Mouse (Mus musculus): ENCODE data around the gene Midn. TPM values are rescaled to one million over a fixed set of nuclear protein-coding genes. Genes with fewer than 3 reads are reported as not detected.

Midn gene
- polyA plus RNA-seq, 1 experiment from 2014 or later, result 25.9 TPM

DNA sequence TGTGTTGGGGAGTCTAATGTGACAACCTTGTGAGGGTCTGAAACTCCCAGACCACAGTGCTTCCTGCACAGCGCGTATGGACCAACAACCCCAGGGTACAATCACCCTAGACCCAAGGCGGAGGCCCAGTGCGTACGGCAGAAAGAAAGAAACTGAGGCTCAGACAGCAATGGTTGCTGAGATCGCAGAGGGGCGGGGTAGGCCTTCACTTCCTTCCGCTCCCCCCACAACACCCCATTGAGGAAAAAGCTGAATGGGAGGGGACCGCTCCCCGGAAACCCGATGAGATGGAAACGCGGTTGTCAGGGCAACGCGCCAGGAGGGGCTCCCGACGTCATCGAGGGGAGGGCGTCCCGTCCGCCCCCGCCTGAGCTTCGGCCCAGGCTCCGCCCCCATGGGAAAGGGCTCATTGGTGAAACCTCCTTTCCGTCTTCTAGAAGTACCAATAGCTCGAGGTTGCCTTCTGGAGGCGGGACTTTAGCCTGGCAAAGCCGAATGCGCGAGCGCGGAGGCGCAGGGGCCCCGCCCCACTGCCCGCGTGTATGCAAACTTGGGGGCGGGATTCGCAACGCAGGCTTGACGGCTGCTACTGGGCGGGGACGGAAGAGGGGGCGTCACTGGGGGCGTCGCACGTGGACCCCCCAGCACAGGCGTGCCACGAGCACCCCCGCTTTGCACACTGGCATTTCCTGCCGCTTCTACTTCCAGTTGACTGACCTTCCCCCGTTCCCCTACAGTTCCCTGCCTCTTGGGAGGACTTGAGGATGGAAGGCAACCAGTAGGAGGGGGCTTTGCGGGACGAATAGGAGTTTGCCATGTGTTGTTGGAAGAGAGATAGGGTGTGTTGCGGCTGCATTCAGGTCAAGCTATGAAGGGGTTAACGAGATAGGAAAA is 11.7 kb downstream of the Midn start:
- Histone ChIP-seq H3K4me2 (peak overlapping the region; percentile 86), H3K9me3 (replicated peaks) (no peaks in the 10 kb centered on the region), H3K27me3 (replicated peaks) (no peaks in the 10 kb centered on the region), H3K36me3 (peaks cover 31% of the 10 kb centered on the region), H3K4me3 (peak overlapping the region; percentile 41), H3K9ac (peak overlapping the region; percentile 78), H3K4me1 (replicated peaks) (peaks cover 94% of the 10 kb centered on the region), H3K27ac (ENCODE audit: poor library complexity, severe bottlenecking) (peak overlapping the region; percentile 97)
- ATAC-seq (ENCODE audit: insufficient number of reproducible peaks, low FRiP score), result peak; percentile 83
- under 1% methylated on average over 55 of the region's 55 CpGs for WGBS

- WGBS, result under 1% methylated on average over 33 of the region's 33 CpGs
- 0 out of 2 replicates have a peak, but pooled peaks have one; percentile 6 for ATAC-seq (ENCODE audit: insufficient number of reproducible peaks, low FRiP score)
- peak overlapping the region; percentile 97 for H3K27ac ChIP-seq (ENCODE audit: poor library complexity, severe bottlenecking)
- no peaks in the 10 kb centered on the region for H3K27me3 ChIP-seq (replicated peaks)
- peak overlapping the region; percentile 41 for H3K4me3 ChIP-seq
- H3K9ac ChIP-seq, result peak overlapping the region; percentile 78
- peak overlapping the region; percentile 86 for H3K4me2 ChIP-seq
- H3K36me3 ChIP-seq, result peaks cover 22% of the 10 kb centered on the region
- peaks cover 92% of the 10 kb centered on the region for H3K4me1 ChIP-seq (replicated peaks)
- no peaks in the 10 kb centered on the region for H3K9me3 ChIP-seq (replicated peaks)
Measured at GRCm38 (mm10) chr10:80160455-80161371, 12.6 kb downstream of the Midn start.

DNA sequence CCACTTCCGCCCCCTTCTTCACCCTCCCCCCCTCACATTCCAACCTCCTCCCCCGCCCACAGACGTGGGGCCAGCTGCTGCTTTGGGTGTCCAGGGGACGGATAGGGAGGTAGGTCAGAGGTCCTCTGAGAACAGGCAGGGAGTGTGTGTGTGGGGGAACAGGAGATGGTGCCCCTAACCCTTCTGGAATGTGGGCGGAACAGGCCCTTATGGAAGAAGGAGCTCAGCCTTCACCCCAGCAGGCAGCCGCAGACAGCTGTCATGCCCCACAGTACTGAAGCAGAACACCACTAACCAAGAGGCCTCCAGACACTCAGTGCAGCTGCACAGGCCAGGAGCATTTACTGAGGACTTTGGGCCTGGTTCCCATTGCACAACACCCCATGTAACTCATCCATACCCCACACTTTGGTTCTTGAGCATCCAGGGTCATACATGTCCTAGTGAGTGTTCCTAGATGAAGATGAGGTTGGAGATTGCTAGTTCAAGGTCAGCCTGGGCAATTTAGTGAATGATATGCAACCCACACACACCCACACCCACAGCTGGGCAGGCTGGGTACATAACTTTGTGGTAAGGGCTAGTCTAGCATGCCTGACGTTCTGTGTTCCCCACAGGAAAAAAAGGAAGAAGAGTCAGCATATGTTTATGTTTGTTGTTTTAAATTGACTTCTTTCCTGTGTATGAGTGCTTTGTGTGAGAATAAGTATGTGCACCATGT is 13.6 kb downstream of the Midn start:
- H3K27ac ChIP-seq (ENCODE audit: poor library complexity, severe bottlenecking), result peak overlapping the region; percentile 97
- peak overlapping the region; percentile 86 for H3K4me2 ChIP-seq
- H3K9me3 ChIP-seq (replicated peaks), result no peaks in the 10 kb centered on the region
- ATAC-seq (ENCODE audit: insufficient number of reproducible peaks, low FRiP score), result no peak
- H3K9ac ChIP-seq, result peak overlapping the region; percentile 78
- 14% methylated on average over 6 of the region's 7 CpGs for WGBS
- H3K4me1 ChIP-seq (replicated peaks), result peaks cover 91% of the 10 kb centered on the region
- H3K27me3 ChIP-seq (replicated peaks), result no peaks in the 10 kb centered on the region
- peak overlapping the region; percentile 41 for H3K4me3 ChIP-seq
- peaks cover 12% of the 10 kb centered on the region for H3K36me3 ChIP-seq

GRCm38 (mm10) chr10:80162243-80162608 is 14.2 kb downstream of the Midn start:
- no peak for ATAC-seq (ENCODE audit: insufficient number of reproducible peaks, low FRiP score)
- Histone ChIP-seq H3K4me2 (no peak overlapping the region), H3K9me3 (replicated peaks) (no peaks in the 10 kb centered on the region), H3K4me3 (no peak overlapping the region), H3K27ac (ENCODE audit: poor library complexity, severe bottlenecking) (peak overlapping the region; percentile 97), H3K27me3 (replicated peaks) (no peaks in the 10 kb centered on the region), H3K4me1 (replicated peaks) (peaks cover 90% of the 10 kb centered on the region), H3K9ac (peak overlapping the region; percentile 78), H3K36me3 (peaks cover 7% of the 10 kb centered on the region)
- WGBS, result 76% methylated on average over 3 of the region's 3 CpGs

DNA sequence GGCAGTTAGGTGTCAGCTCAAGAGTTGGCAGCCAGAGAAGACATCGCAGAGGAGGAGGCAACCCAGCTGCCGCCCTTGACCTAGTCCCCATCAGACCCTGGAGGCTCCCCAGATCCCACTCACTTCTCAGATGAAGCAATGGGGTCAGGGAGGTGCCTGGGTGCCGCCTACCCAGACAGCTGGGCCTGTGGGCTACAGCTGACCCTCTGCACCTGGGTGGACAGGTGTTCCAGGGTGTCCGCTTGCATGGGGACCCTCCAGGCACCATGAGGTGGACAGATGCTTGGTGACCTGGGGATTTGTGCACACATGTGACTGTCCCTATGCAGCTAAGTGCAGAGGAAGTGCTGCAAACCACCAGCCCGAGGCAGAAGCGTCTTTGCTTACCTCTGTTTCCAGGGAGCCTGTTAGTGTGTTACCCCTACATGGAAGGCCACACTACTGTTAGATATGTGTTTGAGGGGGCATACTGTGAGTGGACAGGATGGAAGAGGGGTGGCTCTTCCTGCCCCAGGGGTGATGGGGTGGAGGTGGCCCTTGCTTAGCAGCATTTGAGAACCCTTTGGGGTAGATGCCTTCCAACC is 14.7 kb downstream of the Midn start:
- no peak overlapping the region for H3K4me3 ChIP-seq
- H3K9me3 ChIP-seq (replicated peaks), result no peaks in the 10 kb centered on the region
- no peaks in the 10 kb centered on the region for H3K27me3 ChIP-seq (replicated peaks)
- WGBS, result 74% methylated on average over 6 of the region's 6 CpGs
- H3K4me1 ChIP-seq (replicated peaks), result peaks cover 85% of the 10 kb centered on the region
- peak overlapping the region; percentile 78 for H3K9ac ChIP-seq
- H3K27ac ChIP-seq (ENCODE audit: poor library complexity, severe bottlenecking), result peak overlapping the region; percentile 97
- no peak for ATAC-seq (ENCODE audit: insufficient number of reproducible peaks, low FRiP score)
- H3K4me2 ChIP-seq, result no peak overlapping the region
- 0 out of 2 replicates have a peak, but pooled peaks cover 2% of the 10 kb centered on the region for H3K36me3 ChIP-seq

- Histone ChIP-seq H3K27ac (ENCODE audit: poor library complexity, severe bottlenecking) (peak overlapping the region; percentile 97), H3K27me3 (replicated peaks) (no peaks in the 10 kb centered on the region), H3K4me1 (replicated peaks) (peaks cover 79% of the 10 kb centered on the region), H3K9ac (peak overlapping the region; percentile 62), H3K9me3 (replicated peaks) (no peaks in the 10 kb centered on the region), H3K36me3 (0 out of 2 replicates have a peak, but pooled peaks cover under 1% of the 10 kb centered on the region), H3K4me3 (no peak overlapping the region), H3K4me2 (peak overlapping the region; percentile 75)
- 36% methylated on average over 8 of the region's 8 CpGs for WGBS
- ATAC-seq (ENCODE audit: insufficient number of reproducible peaks, low FRiP score), result no peak
Measured at GRCm38 (mm10) chr10:80163721-80164120, 15.6 kb downstream of the Midn start.

- Histone ChIP-seq H3K4me2 (peak overlapping the region; percentile 75), H3K27me3 (replicated peaks) (no peaks in the 10 kb centered on the region), H3K27ac (ENCODE audit: poor library complexity, severe bottlenecking) (peak overlapping the region; percentile 97), H3K4me3 (peak overlapping the region; percentile 38), H3K9me3 (replicated peaks) (no peaks in the 10 kb centered on the region), H3K4me1 (replicated peaks) (peaks cover 79% of the 10 kb centered on the region), H3K9ac (peak overlapping the region; percentile 62), H3K36me3 (no peaks in the 10 kb centered on the region; the same call in 1 of the 2 replicates)
- 8% methylated on average over 44 of the region's 44 CpGs for WGBS
- ATAC-seq (ENCODE audit: insufficient number of reproducible peaks, low FRiP score), result no peak
Measured at GRCm38 (mm10) chr10:80164161-80164997, 16.3 kb downstream of the Midn start.

DNA sequence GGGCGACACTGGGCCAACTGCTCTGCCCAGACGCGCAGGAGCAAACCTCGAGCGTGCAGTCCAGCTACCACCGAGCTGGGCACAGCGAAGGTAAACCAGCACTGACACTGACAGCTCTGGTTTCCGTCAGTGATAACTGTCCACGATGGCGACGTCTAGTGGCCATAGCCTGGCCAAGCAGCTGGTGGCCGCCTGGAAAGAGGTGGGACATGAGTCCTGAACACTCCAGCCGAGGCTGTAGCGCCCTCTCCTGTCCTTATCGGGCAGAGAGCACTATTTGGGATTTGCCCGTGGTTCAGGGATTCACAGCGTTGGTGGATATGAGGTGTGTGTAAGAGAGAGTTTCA is 16.9 kb downstream of the Midn start:
- no peaks in the 10 kb centered on the region for H3K27me3 ChIP-seq (replicated peaks)
- H3K27ac ChIP-seq (ENCODE audit: poor library complexity, severe bottlenecking), result peak overlapping the region; percentile 97
- H3K9me3 ChIP-seq (replicated peaks), result no peaks in the 10 kb centered on the region
- ATAC-seq (ENCODE audit: insufficient number of reproducible peaks, low FRiP score), result peak; percentile 30
- peaks cover 81% of the 10 kb centered on the region for H3K4me1 ChIP-seq (replicated peaks)
- WGBS, result 0% methylated on average over 17 of the region's 17 CpGs
- peak overlapping the region; percentile 38 for H3K4me3 ChIP-seq
- H3K9ac ChIP-seq, result peak overlapping the region; percentile 62
- H3K36me3 ChIP-seq, result peaks cover 4% of the 10 kb centered on the region
- peak overlapping the region; percentile 75 for H3K4me2 ChIP-seq

DNA sequence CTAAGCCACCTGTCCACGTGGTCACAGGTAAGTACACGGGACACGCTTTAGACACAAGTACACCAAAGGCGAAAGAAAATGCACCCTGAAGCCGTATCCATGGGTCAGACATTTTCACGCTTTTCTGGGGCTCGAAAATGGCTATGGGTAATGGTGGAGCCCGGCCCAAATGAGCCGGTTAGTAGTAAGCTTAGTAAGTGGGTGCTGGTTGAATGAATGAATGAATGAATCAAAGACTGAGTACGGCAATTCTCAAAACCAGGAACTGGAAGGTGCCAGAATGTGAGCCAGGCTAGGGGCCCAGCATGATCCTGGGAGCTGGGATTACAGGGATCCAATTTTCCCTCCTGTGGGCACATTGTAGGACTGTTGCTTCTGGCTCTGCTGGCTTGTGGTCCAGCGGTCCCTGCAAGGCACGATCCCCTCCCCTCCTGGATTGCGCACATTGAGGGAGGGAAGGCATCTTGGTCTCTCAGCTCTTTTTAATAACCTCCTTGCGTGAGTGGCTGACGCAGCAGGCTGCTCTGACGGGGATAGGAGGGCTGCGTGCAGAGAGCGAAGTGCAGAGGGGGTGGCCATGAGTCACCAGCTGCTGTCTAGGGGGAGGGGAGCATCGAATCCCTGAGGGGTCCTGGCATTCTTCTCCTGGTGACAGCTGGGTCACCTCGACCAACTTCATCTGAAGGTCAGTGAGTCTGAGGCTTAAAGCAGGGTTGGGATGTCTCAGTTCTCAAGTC is 17.5 kb downstream of the Midn start, which contains the start of gene Cirbp:
TSS of gene Cirbp (plus strand) at position 594 of the 737 bp plus-strand sequence.
- Histone ChIP-seq H3K4me2 (peak within 1 kb of the TSS; percentile 75), H3K9me3 (replicated peaks) (no peaks in the 10 kb centered on the region), H3K27me3 (replicated peaks) (no peaks in the 10 kb centered on the region), H3K36me3 (peaks cover 10% of the 10 kb centered on the region), H3K27ac (ENCODE audit: poor library complexity, severe bottlenecking) (peak within 1 kb of the TSS; percentile 100), H3K4me1 (replicated peaks) (peaks cover 80% of the 10 kb centered on the region), H3K4me3 (peak within 1 kb of the TSS; percentile 38), H3K9ac (peak within 1 kb of the TSS; percentile 62)
- WGBS, result 10% methylated on average over 20 of the region's 20 CpGs
- no peak for ATAC-seq (ENCODE audit: insufficient number of reproducible peaks, low FRiP score)
